Mouse (Mus musculus) small intestine, adult 2 months (tissue): ENCODE data around the gene Zg16.

Source experiments
- CTCF ChIP-seq: fragments of 200-500 bp; IDR thresholded peaks from 2 replicates; pipeline ENCODE4 v1.5.1; 2012; ENCODE audit warnings: low read depth, mild to moderate bottlenecking, control low read depth, inconsistent platforms, low read length, moderate library complexity, mixed read lengths; ENCODE audit not compliant: insufficient replicate concordance, insufficient read length; ENCODE audit errors: extremely low read depth
- POLR2A ChIP-seq: fragments of 200-500 bp; IDR thresholded peaks from 2 replicates; pipeline ENCODE4 v1.6.1; 2012; ENCODE audit warnings: low read depth, mild to moderate bottlenecking, control low read depth, inconsistent platforms, low read length, moderate library complexity

DNA sequence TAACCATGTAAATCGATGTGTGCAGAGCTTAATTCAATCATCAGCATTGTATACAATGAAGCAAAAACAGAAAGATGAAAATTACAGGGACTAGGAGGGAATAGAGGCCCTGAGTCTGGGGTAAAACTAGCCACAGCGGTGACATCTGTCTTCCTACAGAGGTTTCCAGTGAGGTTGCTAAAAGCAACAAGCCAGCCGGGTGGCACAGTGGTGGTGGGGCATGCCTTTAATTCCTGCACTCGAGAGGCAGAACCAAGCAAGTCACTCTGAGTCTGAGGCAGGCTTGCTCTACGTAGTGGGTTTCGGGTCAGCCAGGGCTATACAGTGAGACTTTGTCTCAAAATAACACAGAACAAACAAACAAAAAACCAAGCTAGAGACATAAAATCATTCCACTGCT is 15.0 kb upstream of the Zg16 start:
- TF ChIP-seq CTCF: no peak
- no peak for TF ChIP-seq POLR2A
